Mouse (Mus musculus): ENCODE measurements around the gene Prom1.

- TF ChIP-seq CTCF (IDR thresholded peaks at IDR 0.05; ENCODE audit: low read depth), result no peak
- TF ChIP-seq EP300 (IDR thresholded peaks at IDR 0.05; ENCODE audit: low read depth), result no peak
These were observed at the start of gene Prom1 for GRCm38 (mm10) chr5:44101231-44102110.
